Mouse (Mus musculus) inflammation-experienced regulatory T-cells, adult 6 months (primary cell): Measurements from ENCODE around the gene Ppef1. TPM values are rescaled to one million over a fixed set of nuclear protein-coding genes. Genes with fewer than 3 reads are reported as not detected.

Source experiments
- ATAC-seq: one replicate; pipeline ENCODE4 v1.8.0; 2017
- polyA plus RNA-seq, 3 experiments: library from polyadenylated mRNA; unstranded; fragments of 100-300 nt; shearing (Covaris generic); gene quantifications; one replicate each; pipeline ENCODE4 v1.2.1; 2017

The Ppef1 gene
- polyA plus RNA-seq, 3 experiments from 2014 or later: not detected

GRCm38 (mm10) chrX:160598055-160598454, 137.5 kb downstream of the Ppef1 start:
- ATAC-seq: no peak

DNA sequence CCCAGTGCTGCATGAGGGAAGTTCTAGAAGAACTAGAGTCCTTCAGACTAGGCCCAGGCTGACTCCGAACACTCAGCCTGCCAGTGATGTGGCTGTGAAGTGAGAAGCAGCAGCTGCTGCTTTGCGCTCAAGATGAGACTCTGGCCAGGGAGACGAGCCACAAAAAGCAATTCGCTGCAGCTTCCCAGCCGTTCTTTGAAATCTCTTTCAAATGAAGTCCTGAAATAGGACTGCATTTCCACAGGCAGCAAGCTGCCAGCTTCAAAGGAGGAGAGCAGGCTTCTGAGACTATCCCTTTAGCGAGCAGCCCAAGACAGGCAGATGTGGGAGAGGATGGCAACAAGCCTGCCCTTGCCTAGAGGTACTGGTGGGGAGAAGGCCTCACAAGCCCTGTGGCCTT, 142.6 kb downstream of the Ppef1 start:
- ATAC-seq: no peak

DNA sequence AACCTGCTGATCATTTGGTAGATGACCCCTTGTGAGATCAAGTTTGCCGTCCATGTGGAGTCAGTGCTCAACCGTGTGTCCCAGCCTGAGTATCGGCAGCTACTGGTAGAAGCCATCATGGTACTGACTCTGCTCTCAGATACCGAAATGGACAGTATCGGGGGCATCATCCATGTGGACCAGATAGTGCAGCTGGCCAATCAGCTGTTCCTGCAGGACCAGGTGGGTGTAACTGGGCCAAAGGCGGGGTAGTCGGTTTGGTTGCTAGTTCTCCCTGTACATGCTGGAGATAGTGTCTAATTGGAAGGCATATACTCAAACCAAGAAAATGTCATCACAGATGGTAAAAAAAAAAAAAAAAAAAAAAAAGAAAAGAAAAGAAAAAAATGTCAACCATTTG, 145.4 kb downstream of the Ppef1 start:
- ATAC-seq: no peak

GRCm38 (mm10) chrX:160588523-160588922, 147.0 kb downstream of the Ppef1 start:
- ATAC-seq: no peak

DNA sequence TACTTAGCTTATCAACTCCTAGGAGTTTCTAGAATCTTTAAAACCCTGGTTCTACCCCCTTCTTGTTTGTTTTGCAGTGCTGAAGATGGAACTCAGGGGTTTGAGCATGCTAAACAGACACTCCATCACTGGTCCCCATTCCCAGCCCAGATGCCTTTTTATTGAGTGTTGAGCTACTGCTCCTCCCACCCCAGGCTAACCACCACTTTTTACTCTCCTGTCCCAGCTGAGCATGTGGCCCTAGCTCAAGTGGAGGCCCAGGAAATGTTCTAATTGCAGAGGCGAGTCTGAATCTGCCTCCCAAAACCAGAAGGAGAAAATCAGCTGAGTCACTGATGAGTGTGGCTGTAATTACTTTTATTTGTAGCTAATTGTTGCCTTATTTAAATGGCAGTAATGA, 150.5 kb downstream of the Ppef1 start:
- ATAC-seq: no peak

GRCm38 (mm10) chrX:160584148-160584838, 151.3 kb downstream of the Ppef1 start:
- no peak for ATAC-seq

GRCm38 (mm10) chrX:160583589-160583988, 152.0 kb downstream of the Ppef1 start:
- ATAC-seq: no peak

Other genes with a start within 250 kb of the Ppef1 start
- gene Phka2, start 233.6 kb downstream of the Ppef1 start, polyA plus RNA-seq: 1 to 10 TPM; 6.2 to 7.5 (median 6.3) TPM
- gene Rs1, start 32.2 kb upstream of the Ppef1 start, polyA plus RNA-seq: not detected
- not detected for gene Gja6, start 171.3 kb upstream of the Ppef1 start, polyA plus RNA-seq